Mouse (Mus musculus) brain, embryonic 14.5 days (tissue): ENCODE measurements around the gene Arl9.

Experiments
- CTCF ChIP-seq: fragments of 200-500 bp; IDR thresholded peaks from 2 replicates; pipeline ENCODE4 v1.5.1; 2012; ENCODE audit warnings: inconsistent platforms, mild to moderate bottlenecking, moderate library complexity, borderline replicate concordance; ENCODE audit not compliant: insufficient read depth, insufficient read length; ENCODE audit errors: extremely low read depth
- POLR2A ChIP-seq: fragments of 200-500 bp; IDR thresholded peaks from 2 replicates; pipeline ENCODE4 v1.6.1; 2012; ENCODE audit warnings: mild to moderate bottlenecking, inconsistent platforms, borderline replicate concordance; ENCODE audit not compliant: poor library complexity, insufficient read depth, insufficient read length, severe bottlenecking; ENCODE audit errors: extremely low read depth

DNA sequence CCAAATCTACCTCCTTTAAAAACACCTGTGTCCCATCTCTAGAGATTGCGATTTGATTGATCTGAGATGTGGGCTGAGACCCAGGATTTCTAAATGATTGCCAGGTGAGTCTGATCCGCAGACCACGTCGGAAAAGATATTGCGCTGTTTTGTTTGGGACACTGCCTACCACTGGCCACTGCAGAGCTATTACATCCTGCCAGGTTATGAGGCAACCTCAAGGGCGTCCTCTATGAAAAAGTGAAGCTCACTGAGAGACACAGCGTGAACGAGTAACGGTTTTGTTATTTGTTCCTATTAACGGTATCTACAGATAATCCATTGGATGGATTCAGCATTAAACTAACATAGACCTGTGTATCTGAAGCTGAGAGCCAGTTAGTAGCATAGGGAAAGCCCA lies 34.6 kb downstream of the Arl9 start:
- TF ChIP-seq POLR2A (no peak), CTCF (no peak)
